Mouse (Mus musculus): ENCODE results near the gene Osbpl6. TPM values are rescaled to one million over a fixed set of nuclear protein-coding genes. Genes with fewer than 3 reads are reported as not detected.
A peak's percentile ranks its signal among the peaks of the same experiment; 100 is the strongest.
"Not testable (repeated sequence)": the region's sequence is repeated elsewhere in the genome, so short reads cannot be mapped to it uniquely, and the experiment has no call there.

Osbpl6 gene
- polyA plus RNA-seq, 1 experiment from 2014 or later: 17.6 TPM

GRCm38 (mm10) chr2:76606704-76607103 is 200.4 kb downstream of the Osbpl6 start:
- no peak overlapping the region for H3K9ac ChIP-seq
- no peaks in the 10 kb centered on the region for H3K9me3 ChIP-seq (ENCODE audit: low read depth, low read length)
- no peak overlapping the region for H3K27ac ChIP-seq (ENCODE audit: low read depth)
- no peaks in the 10 kb centered on the region for H3K4me1 ChIP-seq (ENCODE audit: insufficient read depth)
- DNase-seq (no peak), ATAC-seq (ENCODE audit: insufficient read depth) (no peak)
- H3K36me3 ChIP-seq (ENCODE audit: insufficient read depth): no peaks in the 10 kb centered on the region
- no peak overlapping the region for H3K4me2 ChIP-seq
- no peaks in the 10 kb centered on the region for H3K27me3 ChIP-seq (ENCODE audit: insufficient read depth, low read length)
- no peak overlapping the region for H3K4me3 ChIP-seq (ENCODE audit: low read depth, low read length)
- TF ChIP-seq CTCF (IDR thresholded peaks at IDR 0.05; ENCODE audit: low read depth): no peak
- 80% methylated on average over 3 of the region's 3 CpGs for WGBS

GRCm38 (mm10) chr2:76610326-76611104 is 204.2 kb downstream of the Osbpl6 start:
- Histone ChIP-seq H3K4me1 (ENCODE audit: insufficient read depth) (no peaks in the 10 kb centered on the region), H3K4me3 (ENCODE audit: low read depth, low read length) (no peak overlapping the region), H3K9ac (no peak overlapping the region), H3K36me3 (ENCODE audit: insufficient read depth) (no peaks in the 10 kb centered on the region), H3K27me3 (ENCODE audit: insufficient read depth, low read length) (no peaks in the 10 kb centered on the region), H3K9me3 (ENCODE audit: low read depth, low read length) (no peaks in the 10 kb centered on the region), H3K4me2 (no peak overlapping the region), H3K27ac (ENCODE audit: low read depth) (no peak overlapping the region)
- ATAC-seq (ENCODE audit: insufficient read depth): no peak
- TF ChIP-seq CTCF (IDR thresholded peaks at IDR 0.05; ENCODE audit: low read depth): no peak
- 63% methylated on average over 10 of the region's 10 CpGs for WGBS
- DNase-seq: peak; percentile 31

GRCm38 (mm10) chr2:76611996-76612395 is 205.7 kb downstream of the Osbpl6 start:
- no peak overlapping the region for H3K9ac ChIP-seq
- WGBS: 79% methylated on average over 3 of the region's 3 CpGs
- H3K27ac ChIP-seq (ENCODE audit: low read depth): no peak overlapping the region
- no peak overlapping the region for H3K4me2 ChIP-seq
- no peaks in the 10 kb centered on the region for H3K4me1 ChIP-seq (ENCODE audit: insufficient read depth)
- H3K36me3 ChIP-seq (ENCODE audit: insufficient read depth): no peaks in the 10 kb centered on the region
- DNase-seq: no peak
- no peaks in the 10 kb centered on the region for H3K9me3 ChIP-seq (ENCODE audit: low read depth, low read length)
- no peak for ATAC-seq (ENCODE audit: insufficient read depth)
- TF ChIP-seq CTCF (IDR thresholded peaks at IDR 0.05; ENCODE audit: low read depth): no peak
- no peaks in the 10 kb centered on the region for H3K27me3 ChIP-seq (ENCODE audit: insufficient read depth, low read length)
- H3K4me3 ChIP-seq (ENCODE audit: low read depth, low read length): no peak overlapping the region

- H3K4me1 ChIP-seq (ENCODE audit: insufficient read depth): no peaks in the 10 kb centered on the region
- DNase-seq (peak; percentile 87), ATAC-seq (ENCODE audit: insufficient read depth) (no peak)
- no peak overlapping the region for H3K4me3 ChIP-seq (ENCODE audit: low read depth, low read length)
- no peaks in the 10 kb centered on the region for H3K27me3 ChIP-seq (ENCODE audit: insufficient read depth, low read length)
- WGBS: 27% methylated on average over 1 of the region's 1 CpGs
- peak; percentile 80 for TF ChIP-seq CTCF (IDR thresholded peaks at IDR 0.05; ENCODE audit: low read depth)
- no peak overlapping the region for H3K27ac ChIP-seq (ENCODE audit: low read depth)
- H3K36me3 ChIP-seq (ENCODE audit: insufficient read depth): 0 out of 2 replicates have a peak, but pooled peaks cover 5% of the 10 kb centered on the region
- H3K9me3 ChIP-seq (ENCODE audit: low read depth, low read length): no peaks in the 10 kb centered on the region
- H3K4me2 ChIP-seq: no peak overlapping the region
- no peak overlapping the region for H3K9ac ChIP-seq
Observed at GRCm38 (mm10) chr2:76618078-76618477, 211.8 kb downstream of the Osbpl6 start.

- H3K4me1 ChIP-seq (ENCODE audit: insufficient read depth): no peaks in the 10 kb centered on the region
- WGBS: 79% methylated on average over 5 of the region's 5 CpGs
- H3K27me3 ChIP-seq (ENCODE audit: insufficient read depth, low read length): no peaks in the 10 kb centered on the region
- DNase-seq (no peak), ATAC-seq (ENCODE audit: insufficient read depth) (no peak)
- H3K4me3 ChIP-seq (ENCODE audit: low read depth, low read length): no peak overlapping the region
- TF ChIP-seq CTCF (IDR thresholded peaks at IDR 0.05; ENCODE audit: low read depth): no peak
- no peak overlapping the region for H3K9ac ChIP-seq
- no peak overlapping the region for H3K27ac ChIP-seq (ENCODE audit: low read depth)
- no peak overlapping the region for H3K4me2 ChIP-seq
- H3K36me3 ChIP-seq (ENCODE audit: insufficient read depth): 0 out of 2 replicates have a peak, but pooled peaks cover 13% of the 10 kb centered on the region
- H3K9me3 ChIP-seq (ENCODE audit: low read depth, low read length): no peaks in the 10 kb centered on the region
Observed at GRCm38 (mm10) chr2:76620188-76620587, 213.9 kb downstream of the Osbpl6 start.

- ATAC-seq (ENCODE audit: insufficient read depth) (no peak), DNase-seq (no peak)
- Histone ChIP-seq H3K27ac (ENCODE audit: low read depth) (no peak overlapping the region), H3K9ac (no peak overlapping the region), H3K27me3 (ENCODE audit: insufficient read depth, low read length) (no peaks in the 10 kb centered on the region), H3K9me3 (ENCODE audit: low read depth, low read length) (no peaks in the 10 kb centered on the region; the same call in 1 of the 2 replicates), H3K4me3 (ENCODE audit: low read depth, low read length) (no peak overlapping the region), H3K4me2 (no peak overlapping the region), H3K36me3 (ENCODE audit: insufficient read depth) (0 out of 2 replicates have a peak, but pooled peaks cover 19% of the 10 kb centered on the region), H3K4me1 (ENCODE audit: insufficient read depth) (no peaks in the 10 kb centered on the region)
- 78% methylated on average over 1 of the region's 1 CpGs for WGBS
- TF ChIP-seq CTCF (IDR thresholded peaks at IDR 0.05; ENCODE audit: low read depth): no peak
Observed at GRCm38 (mm10) chr2:76621724-76622123, 215.4 kb downstream of the Osbpl6 start.

- ATAC-seq (ENCODE audit: insufficient read depth); H3K9me3 ChIP-seq (ENCODE audit: low read depth, low read length); H3K27ac ChIP-seq (ENCODE audit: low read depth); H3K27me3 ChIP-seq (ENCODE audit: insufficient read depth, low read length); H3K9ac ChIP-seq; H3K4me3 ChIP-seq (ENCODE audit: low read depth, low read length); DNase-seq; H3K4me1 ChIP-seq (ENCODE audit: insufficient read depth); H3K4me2 ChIP-seq: not testable (repeated sequence)
- H3K36me3 ChIP-seq (ENCODE audit: insufficient read depth): peaks cover 24% of the 10 kb centered on the region
- 85% methylated on average over 2 of the region's 2 CpGs for WGBS
Observed at GRCm38 (mm10) chr2:76622316-76622715, 216.0 kb downstream of the Osbpl6 start.

Data from lung, embryonic 14.5 days (tissue).